Mouse (Mus musculus) heart, postnatal 0 days (tissue): ENCODE data around the gene Samd1. TPM values are rescaled to one million over a fixed set of nuclear protein-coding genes. Genes with fewer than 3 reads are reported as not detected.
"Not testable (repeated sequence)": the region's sequence is repeated elsewhere in the genome, so short reads cannot be mapped to it uniquely, and the experiment has no call there.

ENCODE experiments used
- ATAC-seq: fragments of 200-750 bp; cut with Nextera tagmentation; 2 replicates; pipeline ENCODE4 v1.8.0; 2017; ENCODE audit warnings: low read depth, moderate number of reproducible peaks, moderate library complexity; ENCODE audit not compliant: insufficient read depth
- DNase-seq: peaks from one replicate; pipeline ENCODE4 v3.0.0-alpha.2; 2016; ENCODE audit warnings: low spot score
- H3K27ac ChIP-seq: fragments of 300-500 bp; sonication (generic); 2 replicates; pipeline ENCODE4 v1.5.1; 2014; ENCODE audit warnings: low read depth, mild to moderate bottlenecking
- H3K27me3 ChIP-seq: fragments of 300-500 bp; sonication (generic); 2 replicates; pipeline ENCODE4 v1.6.1; 2014; ENCODE audit warnings: low read length, mixed read lengths; ENCODE audit not compliant: control insufficient read depth, insufficient read depth
- H3K36me3 ChIP-seq: fragments of 300-500 bp; sonication (generic); replicated peaks from 2 replicates; pipeline ENCODE4 v1.6.1; 2014; ENCODE audit warnings: low read length, mixed read lengths; ENCODE audit not compliant: control insufficient read depth, insufficient read depth
- H3K4me1 ChIP-seq: fragments of 300-500 bp; sonication (generic); 2 replicates; pipeline ENCODE4 v1.6.1; 2014; ENCODE audit warnings: antibody characterized with exemption; ENCODE audit not compliant: control insufficient read depth, insufficient read depth
- H3K4me2 ChIP-seq: fragments of 300-500 bp; sonication (generic); 2 replicates; pipeline ENCODE4 v1.6.1; 2014; ENCODE audit warnings: low read depth, mild to moderate bottlenecking, low read length, moderate library complexity
- H3K4me3 ChIP-seq: fragments of 300-500 bp; sonication (generic); 2 replicates; pipeline ENCODE4 v1.5.1; 2014; ENCODE audit warnings: low read depth, low read length
- H3K9ac ChIP-seq: fragments of 300-500 bp; sonication (generic); replicated peaks from 2 replicates; pipeline ENCODE4 v1.6.1; 2014; ENCODE audit warnings: low read depth, low read length, mixed read lengths
- H3K9me3 ChIP-seq: fragments of 300-500 bp; sonication (generic); replicated peaks from 2 replicates; pipeline ENCODE4 v1.6.1; 2016; ENCODE audit warnings: low read length; ENCODE audit not compliant: control insufficient read depth
- CTCF ChIP-seq: IDR thresholded peaks from 2 replicates; pipeline ENCODE4 v1.5.1; 2016; ENCODE audit warnings: antibody characterized with exemption, control low read depth, low read depth
- EP300 ChIP-seq: IDR thresholded peaks from 2 replicates; pipeline ENCODE4 v1.6.1; 2016; ENCODE audit warnings: antibody characterized with exemption, low read depth
- WGBS: fragments of 180-500 bp; shearing (Covaris S2); extraction: QIAGEN DNeasy Blood & Tissue Kit; methylation state at CpG from one replicate; pipeline ENCODE4 v1.1.7; 2014; 5-methylcytosine and 5-hydroxymethylcytosine counted together
- polyA plus RNA-seq: library from polyadenylated mRNA; unstranded; fragments of >200 nt; fragmentation: Nextera tagmentation; extraction: Ambion mirVana; gene quantifications from 2 replicates; pipeline ENCODE4 v1.2.1, GENCODE M21; 2015
- total RNA-seq: library from RNA; depleted of rRNA; stranded (reverse); fragments of >200 nt; gene quantifications from 2 replicates; pipeline ENCODE4 v1.2.3, GENCODE M21; 2014; ENCODE audit warnings: low replicate concordance

Samd1 gene
- total and polyA plus RNA-seq, 2 experiments from 2014 or later, result 3.7 to 46.3 TPM

DNA sequence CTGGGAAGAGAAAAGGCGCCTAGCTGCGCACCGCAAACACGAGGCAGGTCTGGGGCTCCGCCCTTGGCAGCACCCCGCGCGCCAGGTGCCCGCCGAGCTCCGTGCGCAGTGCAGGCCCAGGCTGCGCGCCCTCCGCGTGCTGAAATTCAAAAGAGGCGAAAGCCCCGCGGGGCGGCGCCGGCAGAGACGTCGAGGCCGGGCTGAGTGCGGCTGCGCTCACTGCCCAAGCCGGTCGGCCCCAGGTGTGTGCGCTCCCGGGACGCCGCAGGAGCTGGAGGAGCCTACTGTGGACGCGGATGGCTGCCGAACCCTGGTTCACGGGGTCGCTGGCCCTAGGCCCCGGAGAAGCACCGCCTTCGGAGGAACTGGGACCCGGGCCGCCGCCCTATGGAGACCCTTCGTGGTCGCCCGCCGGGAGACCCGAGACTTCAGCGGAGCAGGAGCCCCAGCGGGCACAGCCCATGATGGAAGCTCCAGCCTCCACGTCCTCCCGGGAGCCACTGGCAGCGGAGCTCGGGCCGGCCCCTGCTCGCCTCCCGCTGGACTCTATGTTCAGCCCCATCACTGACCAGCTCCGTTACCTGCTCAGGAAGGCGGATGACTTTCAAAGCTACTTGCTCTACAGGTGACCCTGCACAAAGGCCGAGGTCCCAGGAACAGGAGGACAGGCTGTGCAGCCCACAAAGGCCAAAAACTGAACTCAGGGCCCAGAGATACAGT lies 4.0 kb downstream of the Samd1 start, which contains the start of gene 1700067K01Rik:
Gene 1700067K01Rik, plus strand, starts transcription at position 222 of the 720 bp plus-strand sequence.
- H3K9ac ChIP-seq, result no peak within 1 kb of the TSS
- no peak within 1 kb of the TSS for H3K27ac ChIP-seq
- 58% methylated on average over 56 of the region's 61 CpGs for WGBS

DNA sequence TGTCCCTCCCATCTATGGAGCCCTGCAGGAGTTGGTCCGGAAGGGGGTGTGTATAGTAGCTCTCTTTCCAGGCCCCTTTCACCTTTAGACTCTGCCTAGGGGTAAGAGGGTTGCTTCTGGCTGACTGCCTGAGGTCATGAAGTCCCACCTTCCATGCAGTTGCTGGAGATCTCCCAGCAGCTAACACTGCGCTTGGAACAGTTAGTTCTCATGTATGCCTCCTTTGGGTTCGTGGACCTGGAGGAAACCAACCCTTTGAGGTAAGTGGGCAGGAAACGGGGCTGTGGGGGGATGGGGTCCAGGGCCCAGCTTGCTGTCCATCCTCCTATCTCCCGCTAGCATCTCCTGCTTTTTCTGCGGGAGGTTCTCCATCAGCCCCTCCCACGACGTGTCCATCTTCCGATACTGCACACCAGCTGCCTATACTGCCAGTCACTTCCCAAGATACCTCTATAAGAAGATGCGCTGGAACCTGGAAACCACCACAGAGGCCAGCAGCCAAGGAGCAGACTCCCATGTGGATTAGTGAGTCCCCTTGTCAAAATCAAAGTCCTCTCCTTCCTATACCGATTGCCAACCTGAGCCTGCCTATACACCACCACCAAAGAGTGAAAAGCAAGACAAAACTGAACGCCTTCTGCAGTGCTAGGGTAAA lies 5.6 kb downstream of the Samd1 start:
- no peak overlapping the region for H3K4me2 ChIP-seq
- no peak overlapping the region for H3K4me3 ChIP-seq
- no peaks in the 10 kb centered on the region for H3K27me3 ChIP-seq
- peaks cover 21% of the 10 kb centered on the region; the same call in 1 of the 2 replicates for H3K36me3 ChIP-seq
- no peak overlapping the region for H3K27ac ChIP-seq
- DNase-seq (no peak), ATAC-seq (no peak)
- H3K9ac ChIP-seq, result no peak overlapping the region
- 68% methylated on average over 12 of the region's 12 CpGs for whole genome bisulfite sequencing
- TF ChIP-seq EP300, result no peak
- TF ChIP-seq CTCF, result no peak
- peaks cover 20% of the 10 kb centered on the region; the same call in 1 of the 2 replicates for H3K4me1 ChIP-seq
- H3K9me3 ChIP-seq, result no peaks in the 10 kb centered on the region

More for the DNA sequence above, 4.0 kb downstream of the Samd1 start, which contains the start of gene 1700067K01Rik:
- no peak for TF ChIP-seq EP300
- TF ChIP-seq CTCF, result no peak
- H3K4me3 ChIP-seq, result no peak within 1 kb of the TSS
- no peaks in the 10 kb centered on the region for H3K27me3 ChIP-seq
- no peaks in the 10 kb centered on the region for H3K9me3 ChIP-seq
- DNase-seq (no peak), ATAC-seq (no peak)
- peaks cover 22% of the 10 kb centered on the region; the same call in 1 of the 2 replicates for H3K4me1 ChIP-seq
- no peak within 1 kb of the TSS for H3K4me2 ChIP-seq
- peaks cover 21% of the 10 kb centered on the region; the same call in 1 of the 2 replicates for H3K36me3 ChIP-seq

DNA sequence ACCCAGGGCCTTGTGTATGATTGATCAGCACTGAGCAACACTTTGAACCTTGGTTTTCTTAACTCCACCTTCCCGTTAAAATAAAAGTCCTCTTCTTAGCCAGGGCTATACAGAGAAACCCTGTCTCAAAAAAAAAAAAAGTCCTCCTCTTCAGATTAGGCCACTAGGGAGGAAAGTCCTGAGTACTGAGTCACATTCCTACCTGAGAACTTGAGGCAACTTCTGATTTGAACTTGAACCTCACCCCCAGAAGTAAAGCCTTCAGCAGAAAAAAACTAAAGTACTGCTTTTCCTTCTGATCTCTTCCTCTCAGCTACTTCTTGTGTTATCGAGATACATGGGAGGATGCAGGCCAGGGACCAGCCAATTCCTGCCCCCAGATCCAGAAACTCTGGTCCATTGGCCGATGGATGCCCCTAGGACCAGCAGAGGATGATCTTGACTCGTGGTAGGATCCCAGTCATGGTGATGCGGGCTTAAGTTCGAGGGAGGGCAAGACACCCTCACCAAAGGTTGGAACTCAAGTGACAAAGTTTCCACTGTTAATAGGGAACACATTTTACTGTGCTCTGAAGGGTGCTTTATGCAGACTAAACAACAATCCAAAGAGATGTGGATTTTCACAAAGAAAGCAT lies 6.3 kb downstream of the Samd1 start:
- H3K36me3 ChIP-seq, result peaks cover 21% of the 10 kb centered on the region; the same call in 1 of the 2 replicates
- 69% methylated on average over 6 of the region's 6 CpGs for WGBS
- no peaks in the 10 kb centered on the region for H3K9me3 ChIP-seq
- DNase-seq, result no peak
- ATAC-seq, result no peak
- H3K27ac ChIP-seq, result no peak overlapping the region
- TF ChIP-seq EP300 (no peak), CTCF (0 out of 2 replicates have a peak, but pooled peaks have one; percentile 7)
- peak overlapping the region; percentile 58; the same call in 1 of the 2 replicates for H3K4me3 ChIP-seq
- H3K4me2 ChIP-seq, result peak overlapping the region; percentile 84
- peak overlapping the region; percentile 66; the same call in 1 of the 2 replicates for H3K9ac ChIP-seq
- H3K4me1 ChIP-seq, result peaks cover 20% of the 10 kb centered on the region; the same call in 1 of the 2 replicates
- H3K27me3 ChIP-seq, result no peaks in the 10 kb centered on the region

DNA sequence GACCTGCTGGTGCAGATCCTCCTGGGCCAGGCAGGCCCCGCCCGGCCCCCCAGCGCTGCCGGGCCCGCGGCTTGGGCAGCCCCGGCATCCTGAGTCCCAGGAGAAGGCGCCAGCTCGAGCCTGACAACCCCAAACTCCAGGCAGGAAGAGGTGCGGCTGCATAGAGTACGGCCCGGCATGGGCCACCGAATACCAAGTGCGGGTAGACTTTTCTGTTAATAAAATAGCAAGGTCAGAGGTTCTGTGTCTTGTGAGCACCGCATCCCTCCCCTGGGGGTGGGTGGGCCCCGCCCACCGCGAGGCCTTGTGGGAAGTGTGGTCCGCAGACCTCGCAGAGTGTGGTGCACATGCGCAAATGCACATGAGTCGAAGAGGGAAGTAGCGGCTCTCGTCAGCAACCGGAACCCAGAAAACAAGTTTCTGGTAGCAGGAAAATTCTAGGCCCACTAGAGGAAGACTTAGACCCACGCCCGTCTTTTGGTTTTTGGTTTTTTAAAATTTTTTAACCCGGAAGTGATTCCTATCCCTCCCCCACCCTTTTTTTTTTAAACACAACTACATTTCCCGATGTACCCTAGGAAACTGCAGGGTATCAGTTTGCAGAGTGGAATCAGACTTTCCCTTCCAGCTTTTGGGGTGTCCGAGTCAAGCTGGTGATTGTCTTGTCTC lies 7.2 kb downstream of the Samd1 start:
- peak; percentile 91 for ATAC-seq
- Histone ChIP-seq H3K9me3 (no peaks in the 10 kb centered on the region), H3K9ac (peak overlapping the region; percentile 66), H3K4me1 (peaks cover 17% of the 10 kb centered on the region; the same call in 1 of the 2 replicates), H3K27me3 (no peaks in the 10 kb centered on the region), H3K4me3 (peak overlapping the region; percentile 58), H3K4me2 (peak overlapping the region; percentile 84), H3K36me3 (peaks cover 18% of the 10 kb centered on the region; the same call in 1 of the 2 replicates), H3K27ac (peak overlapping the region; percentile 79)
- TF ChIP-seq EP300, result no peak
- TF ChIP-seq CTCF, result no peak
- WGBS, result under 1% methylated on average over 30 of the region's 30 CpGs
- peak; percentile 92 for DNase-seq

DNA sequence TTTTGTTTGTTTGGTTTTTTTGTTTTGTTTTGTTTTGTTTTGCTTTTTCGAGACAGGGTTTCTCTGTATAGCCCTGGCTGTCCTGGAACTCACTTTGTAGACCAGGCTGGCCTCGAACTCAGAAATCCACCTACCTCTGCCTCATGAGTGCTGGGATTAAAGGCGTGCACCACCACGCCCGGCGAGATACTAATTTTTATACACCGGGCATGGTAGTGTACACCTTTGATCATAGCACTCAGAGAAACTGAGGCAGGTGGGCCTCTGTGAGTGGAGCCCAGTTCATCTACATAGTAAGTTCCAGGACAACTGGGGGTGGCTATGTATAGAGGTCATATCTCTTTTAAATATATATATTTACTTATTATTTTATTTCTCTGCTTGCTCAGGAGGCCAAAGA lies 8.0 kb downstream of the Samd1 start:
- H3K27ac ChIP-seq, result peak overlapping the region; percentile 79
- WGBS, result 91% methylated on average over 7 of the region's 7 CpGs

More for the DNA sequence above, 8.0 kb downstream of the Samd1 start:
- H3K9me3 ChIP-seq, DNase-seq, H3K4me3 ChIP-seq, ATAC-seq, H3K9ac ChIP-seq, H3K4me2 ChIP-seq, H3K27me3 ChIP-seq, H3K36me3 ChIP-seq: not testable (repeated sequence)
- H3K4me1 ChIP-seq, result peaks cover 20% of the 10 kb centered on the region; the same call in 1 of the 2 replicates
